Mouse (Mus musculus): ENCODE results near the gene Plek.

Plek gene

GRCm38 (mm10) chr11:16950226-16950975 is 101.8 kb downstream of the Plek start:
- DNase-seq (ENCODE audit: low spot score), result no peak

- DNase-seq (ENCODE audit: low spot score), result no peak
Measured at GRCm38 (mm10) chr11:16948756-16949155, 103.4 kb downstream of the Plek start.

- DNase-seq (ENCODE audit: low spot score), result no peak
Measured at GRCm38 (mm10) chr11:16943016-16943415, 109.2 kb downstream of the Plek start.

- no peak for DNase-seq (ENCODE audit: low spot score)
Measured at GRCm38 (mm10) chr11:16941973-16942452, 110.2 kb downstream of the Plek start.

- no peak for DNase-seq (ENCODE audit: low spot score)
Measured at GRCm38 (mm10) chr11:16941103-16941793, 110.9 kb downstream of the Plek start.

- DNase-seq (ENCODE audit: low spot score), result no peak
Measured at GRCm38 (mm10) chr11:16935577-16936236, 116.5 kb downstream of the Plek start.

GRCm38 (mm10) chr11:16932159-16932558 is 120.0 kb downstream of the Plek start:
- no peak for DNase-seq (ENCODE audit: low spot score)
